Mouse (Mus musculus): ENCODE measurements around the gene Phactr3. TPM values are rescaled to one million over a fixed set of nuclear protein-coding genes. Genes with fewer than 3 reads are reported as not detected.

Phactr3 gene
- polyA plus RNA-seq, 1 experiment from 2014 or later = 1.3 TPM

- H3K9me3 ChIP-seq (ENCODE audit: control insufficient read depth, low read length) = no peaks in the 10 kb centered on the region
- H3K36me3 ChIP-seq (ENCODE audit: control insufficient read depth, insufficient read depth, low read length) = no peaks in the 10 kb centered on the region
- no peak overlapping the region for H3K4me2 ChIP-seq (ENCODE audit: low read depth, low read length)
- WGBS = 21% methylated on average over 2 of the region's 2 CpGs
- H3K9ac ChIP-seq (ENCODE audit: low read depth, low read length) = no peak overlapping the region
- no peaks in the 10 kb centered on the region for H3K27me3 ChIP-seq (replicated peaks; ENCODE audit: control insufficient read depth, insufficient read depth, low read length)
- H3K4me1 ChIP-seq (ENCODE audit: control insufficient read depth, insufficient read depth, low read length) = no peaks in the 10 kb centered on the region
- no peak overlapping the region for H3K27ac ChIP-seq (ENCODE audit: low read length)
- H3K4me3 ChIP-seq (ENCODE audit: low read length) = no peak overlapping the region
- no peak for ATAC-seq
Measured at GRCm38 (mm10) chr2:178257986-178258555, 139.3 kb downstream of the Phactr3 start.

GRCm38 (mm10) chr2:178263055-178263454, 144.3 kb downstream of the Phactr3 start:
- 85% methylated on average over 4 of the region's 4 CpGs for WGBS
- Histone ChIP-seq H3K4me2 (ENCODE audit: low read depth, low read length) (no peak overlapping the region), H3K9me3 (ENCODE audit: control insufficient read depth, low read length) (no peaks in the 10 kb centered on the region), H3K4me3 (ENCODE audit: low read length) (no peak overlapping the region), H3K4me1 (ENCODE audit: control insufficient read depth, insufficient read depth, low read length) (no peaks in the 10 kb centered on the region), H3K27ac (ENCODE audit: low read length) (no peak overlapping the region), H3K9ac (ENCODE audit: low read depth, low read length) (no peak overlapping the region), H3K36me3 (ENCODE audit: control insufficient read depth, insufficient read depth, low read length) (no peaks in the 10 kb centered on the region), H3K27me3 (replicated peaks; ENCODE audit: control insufficient read depth, insufficient read depth, low read length) (no peaks in the 10 kb centered on the region)
- ATAC-seq = no peak

GRCm38 (mm10) chr2:178264389-178264788, 145.6 kb downstream of the Phactr3 start:
- ATAC-seq = peak; percentile 80
- Histone ChIP-seq H3K4me3 (ENCODE audit: low read length) (no peak overlapping the region), H3K9me3 (ENCODE audit: control insufficient read depth, low read length) (no peaks in the 10 kb centered on the region), H3K27me3 (replicated peaks; ENCODE audit: control insufficient read depth, insufficient read depth, low read length) (no peaks in the 10 kb centered on the region), H3K27ac (ENCODE audit: low read length) (no peak overlapping the region), H3K4me1 (ENCODE audit: control insufficient read depth, insufficient read depth, low read length) (no peaks in the 10 kb centered on the region), H3K9ac (ENCODE audit: low read depth, low read length) (no peak overlapping the region), H3K4me2 (ENCODE audit: low read depth, low read length) (no peak overlapping the region), H3K36me3 (ENCODE audit: control insufficient read depth, insufficient read depth, low read length) (no peaks in the 10 kb centered on the region)
- 7% methylated on average over 8 of the region's 8 CpGs for WGBS

- H3K9me3 ChIP-seq (ENCODE audit: control insufficient read depth, low read length) = no peaks in the 10 kb centered on the region
- no peak overlapping the region for H3K27ac ChIP-seq (ENCODE audit: low read length)
- no peak overlapping the region for H3K4me3 ChIP-seq (ENCODE audit: low read length)
- H3K27me3 ChIP-seq (replicated peaks; ENCODE audit: control insufficient read depth, insufficient read depth, low read length) = no peaks in the 10 kb centered on the region
- H3K4me2 ChIP-seq (ENCODE audit: low read depth, low read length) = no peak overlapping the region
- H3K36me3 ChIP-seq (ENCODE audit: control insufficient read depth, insufficient read depth, low read length) = no peaks in the 10 kb centered on the region
- H3K4me1 ChIP-seq (ENCODE audit: control insufficient read depth, insufficient read depth, low read length) = no peaks in the 10 kb centered on the region
- WGBS = 26% methylated on average over 2 of the region's 2 CpGs
- no peak for ATAC-seq
- no peak overlapping the region for H3K9ac ChIP-seq (ENCODE audit: low read depth, low read length)
Measured at GRCm38 (mm10) chr2:178265454-178265853, 146.7 kb downstream of the Phactr3 start.

- Histone ChIP-seq H3K27ac (ENCODE audit: low read length) (no peak overlapping the region), H3K4me2 (ENCODE audit: low read depth, low read length) (no peak overlapping the region), H3K27me3 (replicated peaks; ENCODE audit: control insufficient read depth, insufficient read depth, low read length) (no peaks in the 10 kb centered on the region), H3K9ac (ENCODE audit: low read depth, low read length) (no peak overlapping the region), H3K9me3 (ENCODE audit: control insufficient read depth, low read length) (no peaks in the 10 kb centered on the region), H3K4me3 (ENCODE audit: low read length) (no peak overlapping the region), H3K36me3 (ENCODE audit: control insufficient read depth, insufficient read depth, low read length) (no peaks in the 10 kb centered on the region), H3K4me1 (ENCODE audit: control insufficient read depth, insufficient read depth, low read length) (no peaks in the 10 kb centered on the region)
- ATAC-seq = no peak
- WGBS = 74% methylated on average over 2 of the region's 2 CpGs
Measured at GRCm38 (mm10) chr2:178270794-178271193, 152.0 kb downstream of the Phactr3 start.

GRCm38 (mm10) chr2:178272350-178272749, 153.6 kb downstream of the Phactr3 start:
- Histone ChIP-seq H3K27ac (ENCODE audit: low read length) (no peak overlapping the region), H3K4me2 (ENCODE audit: low read depth, low read length) (no peak overlapping the region), H3K4me3 (ENCODE audit: low read length) (no peak overlapping the region), H3K9me3 (ENCODE audit: control insufficient read depth, low read length) (no peaks in the 10 kb centered on the region), H3K36me3 (ENCODE audit: control insufficient read depth, insufficient read depth, low read length) (no peaks in the 10 kb centered on the region), H3K9ac (ENCODE audit: low read depth, low read length) (no peak overlapping the region), H3K27me3 (replicated peaks; ENCODE audit: control insufficient read depth, insufficient read depth, low read length) (no peaks in the 10 kb centered on the region), H3K4me1 (ENCODE audit: control insufficient read depth, insufficient read depth, low read length) (no peaks in the 10 kb centered on the region)
- ATAC-seq = no peak
- WGBS = 68% methylated on average over 4 of the region's 4 CpGs

GRCm38 (mm10) chr2:178274126-178274525, 155.4 kb downstream of the Phactr3 start:
- Histone ChIP-seq H3K9ac (ENCODE audit: low read depth, low read length) (no peak overlapping the region), H3K4me2 (ENCODE audit: low read depth, low read length) (no peak overlapping the region), H3K9me3 (ENCODE audit: control insufficient read depth, low read length) (no peaks in the 10 kb centered on the region), H3K27ac (ENCODE audit: low read length) (no peak overlapping the region), H3K27me3 (replicated peaks; ENCODE audit: control insufficient read depth, insufficient read depth, low read length) (no peaks in the 10 kb centered on the region), H3K36me3 (ENCODE audit: control insufficient read depth, insufficient read depth, low read length) (no peaks in the 10 kb centered on the region), H3K4me1 (ENCODE audit: control insufficient read depth, insufficient read depth, low read length) (no peaks in the 10 kb centered on the region), H3K4me3 (ENCODE audit: low read length) (no peak overlapping the region)
- ATAC-seq = no peak
- 72% methylated on average over 4 of the region's 4 CpGs for WGBS

GRCm38 (mm10) chr2:178277206-178277605, 158.4 kb downstream of the Phactr3 start:
- ATAC-seq = 0 out of 2 replicates have a peak, but pooled peaks have one; percentile 48
- H3K9ac ChIP-seq (ENCODE audit: low read depth, low read length) = no peak overlapping the region
- 7% methylated on average over 6 of the region's 6 CpGs for WGBS
- H3K4me3 ChIP-seq (ENCODE audit: low read length) = no peak overlapping the region
- H3K4me2 ChIP-seq (ENCODE audit: low read depth, low read length) = no peak overlapping the region
- H3K27me3 ChIP-seq (replicated peaks; ENCODE audit: control insufficient read depth, insufficient read depth, low read length) = no peaks in the 10 kb centered on the region
- H3K4me1 ChIP-seq (ENCODE audit: control insufficient read depth, insufficient read depth, low read length) = no peaks in the 10 kb centered on the region
- H3K27ac ChIP-seq (ENCODE audit: low read length) = no peak overlapping the region
- H3K36me3 ChIP-seq (ENCODE audit: control insufficient read depth, insufficient read depth, low read length) = no peaks in the 10 kb centered on the region
- H3K9me3 ChIP-seq (ENCODE audit: control insufficient read depth, low read length) = no peaks in the 10 kb centered on the region

GRCm38 (mm10) chr2:178281183-178281582, 162.4 kb downstream of the Phactr3 start:
- H3K27ac ChIP-seq (ENCODE audit: low read length) = no peak overlapping the region
- H3K4me3 ChIP-seq (ENCODE audit: low read length) = no peak overlapping the region
- no peaks in the 10 kb centered on the region for H3K4me1 ChIP-seq (ENCODE audit: control insufficient read depth, insufficient read depth, low read length)
- no peaks in the 10 kb centered on the region for H3K9me3 ChIP-seq (ENCODE audit: control insufficient read depth, low read length)
- no peak for ATAC-seq
- H3K9ac ChIP-seq (ENCODE audit: low read depth, low read length) = no peak overlapping the region
- H3K36me3 ChIP-seq (ENCODE audit: control insufficient read depth, insufficient read depth, low read length) = no peaks in the 10 kb centered on the region
- H3K27me3 ChIP-seq (replicated peaks; ENCODE audit: control insufficient read depth, insufficient read depth, low read length) = no peaks in the 10 kb centered on the region
- H3K4me2 ChIP-seq (ENCODE audit: low read depth, low read length) = no peak overlapping the region
- WGBS = 44% methylated on average over 3 of the region's 3 CpGs

GRCm38 (mm10) chr2:178287285-178287684, 168.5 kb downstream of the Phactr3 start:
- ATAC-seq = no peak
- Histone ChIP-seq H3K27ac (ENCODE audit: low read length) (no peak overlapping the region), H3K4me1 (ENCODE audit: control insufficient read depth, insufficient read depth, low read length) (no peaks in the 10 kb centered on the region), H3K4me3 (ENCODE audit: low read length) (no peak overlapping the region), H3K4me2 (ENCODE audit: low read depth, low read length) (no peak overlapping the region), H3K27me3 (replicated peaks; ENCODE audit: control insufficient read depth, insufficient read depth, low read length) (no peaks in the 10 kb centered on the region), H3K9ac (ENCODE audit: low read depth, low read length) (no peak overlapping the region), H3K9me3 (ENCODE audit: control insufficient read depth, low read length) (no peaks in the 10 kb centered on the region), H3K36me3 (ENCODE audit: control insufficient read depth, insufficient read depth, low read length) (no peaks in the 10 kb centered on the region)
- 80% methylated on average over 5 of the region's 5 CpGs for WGBS

Data from intestine, embryonic 16.5 days (tissue).